Mouse (Mus musculus) embryonic facial prominence, embryonic 12.5 days (tissue): ENCODE measurements around the gene Cul4a. TPM values are rescaled to one million over a fixed set of nuclear protein-coding genes. Genes with fewer than 3 reads are reported as not detected.

ENCODE experiments used
- ATAC-seq: fragments of 200-750 bp; cut with Nextera tagmentation; 2 replicates; pipeline ENCODE4 v1.8.0; 2017; ENCODE audit not compliant: insufficient number of reproducible peaks, insufficient read depth, low FRiP score, low TSS enrichment
- H3K27ac ChIP-seq: fragments of 300-500 bp; sonication (generic); 2 replicates; pipeline ENCODE4 v1.5.1; 2016; ENCODE audit warnings: mild to moderate bottlenecking
- H3K27me3 ChIP-seq: fragments of 300-500 bp; sonication (generic); 2 replicates; pipeline ENCODE4 v1.6.1; 2016; ENCODE audit warnings: mild to moderate bottlenecking, moderate library complexity
- H3K36me3 ChIP-seq: fragments of 300-500 bp; sonication (generic); 2 replicates; pipeline ENCODE4 v1.6.1; 2016; ENCODE audit warnings: mild to moderate bottlenecking
- H3K4me1 ChIP-seq: fragments of 300-500 bp; sonication (generic); 2 replicates; pipeline ENCODE4 v1.6.1; 2016
- H3K4me2 ChIP-seq: fragments of 300-500 bp; sonication (generic); replicated peaks from 2 replicates; pipeline ENCODE4 v1.6.1; 2016; ENCODE audit warnings: mild to moderate bottlenecking, moderate library complexity
- H3K4me3 ChIP-seq: fragments of 300-500 bp; sonication (generic); 2 replicates; pipeline ENCODE4 v1.5.1; 2016; ENCODE audit warnings: mild to moderate bottlenecking
- H3K9ac ChIP-seq: fragments of 300-500 bp; sonication (generic); 2 replicates; pipeline ENCODE4 v1.6.1; 2016; ENCODE audit warnings: mild to moderate bottlenecking, moderate library complexity
- H3K9me3 ChIP-seq: fragments of 300-500 bp; sonication (generic); 2 replicates; pipeline ENCODE4 v1.6.1; 2016; ENCODE audit warnings: mild to moderate bottlenecking, moderate library complexity
- WGBS: fragments of 180-500 bp; shearing (Covaris S2); methylation state at CpG from one replicate; pipeline ENCODE4 v1.1.7; 2016; 5-methylcytosine and 5-hydroxymethylcytosine counted together
- microRNA counts: library from miRNA; unstranded; fragments of <30 nt; microRNA quantifications from one replicate; lab custom pipeline; 2017
- microRNA-seq: library from miRNA; unstranded; fragments of <30 nt; microRNA quantifications from one replicate; pipeline ENCODE4, GENCODE M21; 2017
- polyA plus RNA-seq: library from polyadenylated mRNA; unstranded; fragments of >200 nt; fragmentation: Nextera tagmentation; extraction: Ambion mirVana; gene quantifications from 2 replicates; pipeline ENCODE4 v1.2.1, GENCODE M21; 2016

Gene Cul4a
- polyA plus RNA-seq, 1 experiment from 2014 or later: 109 TPM

GRCm38 (mm10) chr8:13186819-13187218 is 81.4 kb downstream of the Cul4a start:
- no peak overlapping the region for H3K4me2 ChIP-seq
- no peak overlapping the region for H3K9ac ChIP-seq
- H3K27me3 ChIP-seq: no peaks in the 10 kb centered on the region
- no peaks in the 10 kb centered on the region for H3K4me1 ChIP-seq
- H3K9me3 ChIP-seq: no peaks in the 10 kb centered on the region
- ATAC-seq: no peak
- no peak overlapping the region for H3K4me3 ChIP-seq
- H3K36me3 ChIP-seq: no peaks in the 10 kb centered on the region
- 86% methylated on average over 8 of the region's 8 CpGs for WGBS
- no peak overlapping the region for H3K27ac ChIP-seq

GRCm38 (mm10) chr8:13187229-13187628 is 81.8 kb downstream of the Cul4a start:
- H3K36me3 ChIP-seq: no peaks in the 10 kb centered on the region
- H3K4me2 ChIP-seq: no peak overlapping the region
- no peaks in the 10 kb centered on the region for H3K27me3 ChIP-seq
- 79% methylated on average over 9 of the region's 9 CpGs for WGBS
- H3K9ac ChIP-seq: no peak overlapping the region
- no peaks in the 10 kb centered on the region for H3K4me1 ChIP-seq
- no peak overlapping the region for H3K27ac ChIP-seq
- no peaks in the 10 kb centered on the region for H3K9me3 ChIP-seq
- no peak for ATAC-seq
- H3K4me3 ChIP-seq: no peak overlapping the region

- 69% methylated on average over 7 of the region's 7 CpGs for WGBS
- Histone ChIP-seq H3K27me3 (no peaks in the 10 kb centered on the region), H3K9me3 (no peaks in the 10 kb centered on the region), H3K4me1 (no peaks in the 10 kb centered on the region), H3K4me3 (no peak overlapping the region), H3K27ac (no peak overlapping the region), H3K9ac (no peak overlapping the region), H3K4me2 (no peak overlapping the region), H3K36me3 (no peaks in the 10 kb centered on the region)
- ATAC-seq: no peak
These were observed 82.2 kb downstream of the Cul4a start for GRCm38 (mm10) chr8:13187638-13188037.

GRCm38 (mm10) chr8:13188052-13188555 is 82.7 kb downstream of the Cul4a start:
- Histone ChIP-seq H3K4me1 (no peaks in the 10 kb centered on the region), H3K36me3 (no peaks in the 10 kb centered on the region), H3K9me3 (no peaks in the 10 kb centered on the region), H3K4me3 (no peak overlapping the region), H3K27me3 (no peaks in the 10 kb centered on the region), H3K4me2 (no peak overlapping the region), H3K27ac (no peak overlapping the region), H3K9ac (no peak overlapping the region)
- no peak for ATAC-seq
- 90% methylated on average over 13 of the region's 13 CpGs for WGBS

GRCm38 (mm10) chr8:13188857-13189256 is 83.4 kb downstream of the Cul4a start:
- no peak overlapping the region for H3K4me2 ChIP-seq
- H3K4me1 ChIP-seq: no peaks in the 10 kb centered on the region
- WGBS: 86% methylated on average over 1 of the region's 1 CpGs
- H3K9me3 ChIP-seq: no peaks in the 10 kb centered on the region
- H3K4me3 ChIP-seq: no peak overlapping the region
- no peak overlapping the region for H3K27ac ChIP-seq
- no peak for ATAC-seq
- H3K27me3 ChIP-seq: no peaks in the 10 kb centered on the region
- no peak overlapping the region for H3K9ac ChIP-seq
- H3K36me3 ChIP-seq: no peaks in the 10 kb centered on the region

- Histone ChIP-seq H3K27me3 (no peaks in the 10 kb centered on the region), H3K4me3 (no peak overlapping the region), H3K9me3 (no peaks in the 10 kb centered on the region), H3K4me2 (no peak overlapping the region), H3K27ac (no peak overlapping the region), H3K36me3 (no peaks in the 10 kb centered on the region), H3K9ac (no peak overlapping the region), H3K4me1 (no peaks in the 10 kb centered on the region)
- no peak for ATAC-seq
- 93% methylated on average over 8 of the region's 8 CpGs for WGBS
These were observed 84.8 kb downstream of the Cul4a start for GRCm38 (mm10) chr8:13190235-13190634.

- WGBS: 39% methylated on average over 10 of the region's 10 CpGs
- Histone ChIP-seq H3K9ac (no peak overlapping the region), H3K27ac (peak overlapping the region; percentile 46), H3K4me1 (no peaks in the 10 kb centered on the region), H3K9me3 (no peaks in the 10 kb centered on the region), H3K36me3 (no peaks in the 10 kb centered on the region), H3K27me3 (peaks cover 6% of the 10 kb centered on the region), H3K4me2 (no peak overlapping the region), H3K4me3 (no peak overlapping the region)
- no peak for ATAC-seq
These were observed 89.4 kb downstream of the Cul4a start for GRCm38 (mm10) chr8:13194818-13195217.

GRCm38 (mm10) chr8:13197493-13197892 is 92.1 kb downstream of the Cul4a start:
- ATAC-seq: no peak
- H3K4me1 ChIP-seq: peaks cover 7% of the 10 kb centered on the region
- no peak overlapping the region for H3K9ac ChIP-seq
- H3K27ac ChIP-seq: no peak overlapping the region
- no peak overlapping the region for H3K4me3 ChIP-seq
- H3K4me2 ChIP-seq: no peak overlapping the region
- H3K27me3 ChIP-seq: peaks cover 31% of the 10 kb centered on the region
- H3K36me3 ChIP-seq: no peaks in the 10 kb centered on the region
- H3K9me3 ChIP-seq: no peaks in the 10 kb centered on the region
- 77% methylated on average over 5 of the region's 5 CpGs for WGBS

MicroRNA genes within 50 kb of the gene (microRNA counts, 519-probe panel; counts per million panel counts)
- microRNA mmu-miR-1968 (lab: Ali Mortazavi, UCI): 460 counts per million, percentile 65 among the panel's probes with 10 or more counts

Small RNA genes within 50 kb of the gene (microRNA-seq; reads per million reads assigned to microRNA genes)
- 12.2 reads per million, percentile 29 among the genes with 10 or more reads in this experiment for gene Mir1968
- not detected for gene Mir7065

Other genes with a start within 250 kb of the Cul4a start
- gene Mcf2l, start 231.8 kb upstream of the Cul4a start, polyA plus RNA-seq: 24.9 and 25.6 TPM in 2 replicates
- gene F7, start 79.6 kb upstream of the Cul4a start, polyA plus RNA-seq: not detected in 2 replicates
- gene F10, start 68.3 kb upstream of the Cul4a start, polyA plus RNA-seq: 0.37 and 0.78 TPM in 2 replicates
- gene Proz, start 44.7 kb upstream of the Cul4a start, polyA plus RNA-seq: 0.33 and 0.45 TPM in 2 replicates
- gene Pcid2, start 162 bp upstream of the Cul4a start, polyA plus RNA-seq: 52.9 and 53.2 TPM in 2 replicates
- 236 and 247 TPM in 2 replicates for gene Lamp1, start 53.5 kb downstream of the Cul4a start, polyA plus RNA-seq
- 13.1 and 15.0 TPM in 2 replicates for gene Grtp1, start 95.0 kb downstream of the Cul4a start, polyA plus RNA-seq
- gene Adprhl1, start 148.5 kb downstream of the Cul4a start, polyA plus RNA-seq: 0.49 TPM in 1 of 2 replicates, not detected in the other
- 33.4 and 34.4 TPM in 2 replicates for gene Dcun1d2, start 182.5 kb downstream of the Cul4a start, polyA plus RNA-seq
- 54.2 TPM in 2 replicates for gene Tmco3, start 182.6 kb downstream of the Cul4a start, polyA plus RNA-seq
- 174 and 176 TPM in 2 replicates for gene Tfdp1, start 233.1 kb downstream of the Cul4a start, polyA plus RNA-seq